Mouse (Mus musculus) hindbrain, embryonic 16.5 days (tissue): ENCODE measurements around the gene Layn. TPM values are rescaled to one million over a fixed set of nuclear protein-coding genes. Genes with fewer than 3 reads are reported as not detected.

Experiments used
- ATAC-seq: fragments of 200-750 bp; cut with Nextera tagmentation; 2 replicates; pipeline ENCODE4 v1.8.0; 2017; ENCODE audit warnings: moderate TSS enrichment, moderate library complexity
- H3K27ac ChIP-seq: fragments of 300-500 bp; sonication (generic); 2 replicates; pipeline ENCODE4 v1.5.1; 2014; ENCODE audit warnings: low read depth, mild to moderate bottlenecking, control low read depth, low read length, moderate library complexity
- H3K27me3 ChIP-seq: fragments of 300-500 bp; sonication (generic); replicated peaks from 2 replicates; pipeline ENCODE4 v1.6.1; 2014; ENCODE audit warnings: low read length; ENCODE audit not compliant: control insufficient read depth, insufficient read depth
- H3K36me3 ChIP-seq: fragments of 300-500 bp; sonication (generic); 2 replicates; pipeline ENCODE4 v1.6.1; 2014; ENCODE audit warnings: mild to moderate bottlenecking, low read length, moderate library complexity, mixed read lengths; ENCODE audit not compliant: control insufficient read depth, insufficient read depth
- H3K4me1 ChIP-seq: fragments of 300-500 bp; sonication (generic); 2 replicates; pipeline ENCODE4 v1.6.1; 2014; ENCODE audit warnings: low read depth, low read length; ENCODE audit not compliant: control insufficient read depth, insufficient read depth
- H3K4me2 ChIP-seq: fragments of 300-500 bp; sonication (generic); 2 replicates; pipeline ENCODE4 v1.6.1; 2014; ENCODE audit warnings: mild to moderate bottlenecking, low read length, control low read depth, moderate library complexity
- H3K4me3 ChIP-seq: fragments of 300-500 bp; sonication (generic); 2 replicates; pipeline ENCODE4 v1.5.1; 2014; ENCODE audit warnings: mild to moderate bottlenecking, low read length, control low read depth, moderate library complexity
- H3K9ac ChIP-seq: fragments of 300-500 bp; sonication (generic); 2 replicates; pipeline ENCODE4 v1.6.1; 2014; ENCODE audit warnings: low read depth, mild to moderate bottlenecking, control low read depth, low read length, moderate library complexity
- H3K9me3 ChIP-seq: fragments of 300-500 bp; sonication (generic); 2 replicates; pipeline ENCODE4 v1.6.1; 2014; ENCODE audit warnings: mild to moderate bottlenecking, low read length, moderate library complexity; ENCODE audit not compliant: control insufficient read depth
- WGBS: fragments of 180-500 bp; shearing (Covaris S2); extraction: QIAGEN DNeasy Blood & Tissue Kit; methylation state at CpG from one replicate; pipeline ENCODE4 v1.1.7; 2014; 5-methylcytosine and 5-hydroxymethylcytosine counted together
- polyA plus RNA-seq: library from polyadenylated mRNA; unstranded; fragments of >200 nt; fragmentation: Nextera tagmentation; extraction: Ambion mirVana; gene quantifications from 2 replicates; pipeline ENCODE4 v1.2.1, GENCODE M21; 2015

Gene Layn
- polyA plus RNA-seq, result 2.5 and 2.6 TPM in 2 replicates

- Histone ChIP-seq H3K4me1 (peaks cover 11% of the 10 kb centered on the region), H3K9me3 (no peaks in the 10 kb centered on the region), H3K4me3 (peak within 1 kb of the TSS; percentile 43), H3K27ac (no peak within 1 kb of the TSS), H3K27me3 (peaks cover 2% of the 10 kb centered on the region), H3K9ac (peak within 1 kb of the TSS; percentile 57), H3K4me2 (peak within 1 kb of the TSS; percentile 71), H3K36me3 (no peaks in the 10 kb centered on the region)
- 0% methylated on average over 14 of the region's 14 CpGs for WGBS
- peak; percentile 94 for ATAC-seq
Measured at GRCm38 (mm10) chr9:51076979-51077315, at the start of gene Layn. Layn (minus strand) TSS chr9:51077094.

GRCm38 (mm10) chr9:51114767-51115166 is 37.9 kb upstream of the Layn start:
- H3K9ac ChIP-seq, result no peak overlapping the region
- no peaks in the 10 kb centered on the region for H3K27me3 ChIP-seq
- H3K4me1 ChIP-seq, result no peaks in the 10 kb centered on the region
- H3K4me3 ChIP-seq, result no peak overlapping the region
- 81% methylated on average over 4 of the region's 4 CpGs for WGBS
- H3K36me3 ChIP-seq, result no peaks in the 10 kb centered on the region
- no peak overlapping the region for H3K27ac ChIP-seq
- H3K9me3 ChIP-seq, result no peaks in the 10 kb centered on the region
- H3K4me2 ChIP-seq, result no peak overlapping the region
- ATAC-seq, result no peak

GRCm38 (mm10) chr9:51105751-51106150 is 28.9 kb upstream of the Layn start:
- Histone ChIP-seq H3K4me1 (peaks cover 2% of the 10 kb centered on the region), H3K27me3 (no peaks in the 10 kb centered on the region), H3K9ac (no peak overlapping the region), H3K27ac (no peak overlapping the region), H3K36me3 (no peaks in the 10 kb centered on the region), H3K4me3 (no peak overlapping the region), H3K4me2 (no peak overlapping the region), H3K9me3 (no peaks in the 10 kb centered on the region)
- WGBS, result 81% methylated on average over 2 of the region's 2 CpGs
- ATAC-seq, result no peak

GRCm38 (mm10) chr9:51103808-51104514 is 27.1 kb upstream of the Layn start:
- H3K4me1 ChIP-seq, result peaks cover 2% of the 10 kb centered on the region
- H3K4me3 ChIP-seq, result peak overlapping the region; percentile 58
- ATAC-seq, result peak; percentile 69
- peaks cover 2% of the 10 kb centered on the region; the same call in 1 of the 2 replicates for H3K27me3 ChIP-seq
- WGBS, result 12% methylated on average over 29 of the region's 30 CpGs
- peak overlapping the region; percentile 66 for H3K9ac ChIP-seq
- peak overlapping the region; percentile 99 for H3K4me2 ChIP-seq
- H3K9me3 ChIP-seq, result no peaks in the 10 kb centered on the region
- no peak overlapping the region for H3K27ac ChIP-seq
- no peaks in the 10 kb centered on the region for H3K36me3 ChIP-seq

GRCm38 (mm10) chr9:51102963-51103807 is 26.3 kb upstream of the Layn start:
- Histone ChIP-seq H3K4me3 (peak overlapping the region; percentile 58), H3K9me3 (no peaks in the 10 kb centered on the region), H3K27ac (no peak overlapping the region), H3K27me3 (peaks cover 2% of the 10 kb centered on the region; the same call in 1 of the 2 replicates), H3K36me3 (no peaks in the 10 kb centered on the region), H3K4me2 (peak overlapping the region; percentile 99), H3K9ac (peak overlapping the region; percentile 66), H3K4me1 (peaks cover 2% of the 10 kb centered on the region)
- 3% methylated on average over 28 of the region's 44 CpGs for WGBS
- ATAC-seq, result peak; percentile 70

GRCm38 (mm10) chr9:51101756-51102425 is 25.0 kb upstream of the Layn start, which contains the start of gene 4833427G06Rik:
4833427G06Rik (minus strand) TSS chr9:51102078.
- Histone ChIP-seq H3K27ac (no peak within 1 kb of the TSS), H3K36me3 (no peaks in the 10 kb centered on the region), H3K4me2 (peak within 1 kb of the TSS; percentile 99), H3K27me3 (peaks cover 2% of the 10 kb centered on the region; the same call in 1 of the 2 replicates), H3K4me1 (peaks cover 2% of the 10 kb centered on the region), H3K9ac (peak within 1 kb of the TSS; percentile 66), H3K9me3 (no peaks in the 10 kb centered on the region), H3K4me3 (peak within 1 kb of the TSS; percentile 58)
- WGBS, result 9% methylated on average over 27 of the region's 27 CpGs
- ATAC-seq, result peak; percentile 74; the same call in 1 of the 2 replicates

GRCm38 (mm10) chr9:51096306-51096705 is 19.4 kb upstream of the Layn start:
- Histone ChIP-seq H3K4me1 (no peaks in the 10 kb centered on the region), H3K27ac (no peak overlapping the region), H3K4me3 (no peak overlapping the region), H3K27me3 (peaks cover 2% of the 10 kb centered on the region; the same call in 1 of the 2 replicates), H3K4me2 (no peak overlapping the region), H3K9me3 (no peaks in the 10 kb centered on the region), H3K9ac (no peak overlapping the region), H3K36me3 (no peaks in the 10 kb centered on the region)
- 52% methylated on average over 2 of the region's 2 CpGs for WGBS
- ATAC-seq, result no peak

- Histone ChIP-seq H3K4me2 (no peak overlapping the region), H3K4me1 (no peaks in the 10 kb centered on the region; the same call in 1 of the 2 replicates), H3K36me3 (no peaks in the 10 kb centered on the region), H3K9ac (no peak overlapping the region), H3K27ac (no peak overlapping the region), H3K4me3 (no peak overlapping the region), H3K9me3 (no peaks in the 10 kb centered on the region), H3K27me3 (no peaks in the 10 kb centered on the region)
- ATAC-seq, result no peak
- WGBS, result 83% methylated on average over 5 of the region's 5 CpGs
Measured at GRCm38 (mm10) chr9:51093697-51094096, 16.8 kb upstream of the Layn start.
